Mouse (Mus musculus) intestine, postnatal 0 days (tissue): Measurements from ENCODE around the gene Slc4a1ap. TPM values are rescaled to one million over a fixed set of nuclear protein-coding genes. Genes with fewer than 3 reads are reported as not detected.
"Not testable (repeated sequence)": the region's sequence is repeated elsewhere in the genome, so short reads cannot be mapped to it uniquely, and the experiment has no call there.

Source experiments
- ATAC-seq: fragments of 200-750 bp; cut with Nextera tagmentation; 2 replicates; pipeline ENCODE4 v1.8.0; 2017; ENCODE audit warnings: mild to moderate bottlenecking, moderate TSS enrichment, moderate library complexity
- H3K27ac ChIP-seq: fragments of 300-500 bp; sonication (generic); 2 replicates; pipeline ENCODE4 v1.5.1; 2014; ENCODE audit warnings: mild to moderate bottlenecking, low read depth, low read length, moderate library complexity
- H3K27me3 ChIP-seq: fragments of 300-500 bp; sonication (generic); replicated peaks from 2 replicates; pipeline ENCODE4 v1.6.1; 2014; ENCODE audit warnings: low read length, mixed read lengths; ENCODE audit not compliant: control insufficient read depth, insufficient read depth
- H3K36me3 ChIP-seq: fragments of 300-500 bp; sonication (generic); 2 replicates; pipeline ENCODE4 v1.6.1; 2014; ENCODE audit warnings: mild to moderate bottlenecking, moderate library complexity; ENCODE audit not compliant: control insufficient read depth, insufficient read depth
- H3K4me1 ChIP-seq: fragments of 300-500 bp; sonication (generic); replicated peaks from 2 replicates; pipeline ENCODE4 v1.6.1; 2014; ENCODE audit warnings: antibody characterized with exemption, low read length, mixed read lengths; ENCODE audit not compliant: control insufficient read depth, insufficient read depth
- H3K4me2 ChIP-seq: fragments of 300-500 bp; sonication (generic); replicated peaks from 2 replicates; pipeline ENCODE4 v1.6.1; 2014; ENCODE audit warnings: low read depth, mild to moderate bottlenecking, moderate library complexity
- H3K4me3 ChIP-seq: fragments of 300-500 bp; sonication (generic); 2 replicates; pipeline ENCODE4 v1.5.1; 2014; ENCODE audit warnings: low read depth, low read length
- H3K9ac ChIP-seq: fragments of 300-500 bp; sonication (generic); 2 replicates; pipeline ENCODE4 v1.6.1; 2014; ENCODE audit warnings: mild to moderate bottlenecking, low read depth, low read length
- H3K9me3 ChIP-seq: fragments of 300-500 bp; sonication (generic); 2 replicates; pipeline ENCODE4 v1.6.1; 2016; ENCODE audit warnings: mixed run types; ENCODE audit not compliant: control insufficient read depth
- CTCF ChIP-seq: sonication (generic); IDR thresholded peaks from 2 replicates; pipeline ENCODE4 v1.5.1; 2016; ENCODE audit warnings: low read depth, mild to moderate bottlenecking, control low read depth, antibody characterized with exemption, moderate library complexity
- WGBS: fragments of 180-500 bp; shearing (Covaris S2); extraction: QIAGEN DNeasy Blood & Tissue Kit; methylation state at CpG from one replicate; pipeline ENCODE4 v1.1.7; 2014; 5-methylcytosine and 5-hydroxymethylcytosine counted together
- polyA plus RNA-seq: library from polyadenylated mRNA; unstranded; fragments of >200 nt; fragmentation: Nextera tagmentation; extraction: Ambion mirVana; gene quantifications from 2 replicates; pipeline ENCODE4 v1.2.1, GENCODE M21; 2015

Gene Slc4a1ap
- polyA plus RNA-seq, 1 experiment from 2014 or later = 13.6 TPM

DNA sequence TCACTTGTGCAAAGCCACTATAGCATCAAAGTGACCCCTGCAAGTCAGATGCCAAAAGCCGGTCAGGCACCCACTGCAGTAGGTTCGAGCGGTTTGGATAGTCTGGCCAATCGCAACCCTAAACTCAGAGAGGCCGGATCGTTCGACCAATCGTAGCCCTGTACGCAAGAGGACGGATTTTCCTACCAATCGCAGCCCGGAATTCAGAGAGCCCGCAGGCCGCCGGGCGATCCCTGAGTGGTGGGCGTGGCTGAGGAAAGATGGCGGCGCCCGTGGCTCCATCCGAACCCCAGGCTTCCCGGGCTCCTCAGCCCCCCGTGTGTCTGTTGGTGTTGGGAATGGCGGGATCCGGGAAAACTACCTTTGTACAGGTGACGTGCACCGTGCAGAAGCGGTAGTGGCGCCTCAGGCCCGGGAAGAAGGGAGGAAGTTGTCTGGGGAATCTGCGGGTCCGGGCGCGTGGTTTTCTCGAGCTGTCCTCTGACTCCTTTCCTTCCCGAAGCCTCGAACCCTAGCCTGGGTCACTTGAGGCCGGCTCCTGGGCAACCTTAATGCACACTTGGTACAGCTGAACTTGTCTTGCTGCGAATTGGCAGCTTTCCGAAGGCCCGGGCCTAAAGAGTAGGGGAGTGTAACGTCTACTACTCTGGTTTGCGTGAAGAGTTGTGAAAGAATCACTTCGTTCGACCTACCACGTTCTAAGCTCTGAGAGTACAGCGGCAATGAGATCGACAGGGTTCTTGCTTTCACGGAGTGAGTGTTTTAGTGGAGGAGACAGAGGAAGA is 32.1 kb upstream of the Slc4a1ap start, which contains the start of gene Gpn1:
Gene Gpn1 (plus strand): TSS at position 229 of the 785 bp plus-strand sequence.
- under 1% methylated on average over 49 of the region's 49 CpGs for WGBS
- Histone ChIP-seq H3K36me3 (peaks cover 14% of the 10 kb centered on the region; the same call in 1 of the 2 replicates), H3K27ac (no peak within 1 kb of the TSS), H3K9me3 (no peaks in the 10 kb centered on the region), H3K27me3 (no peaks in the 10 kb centered on the region), H3K4me1 (0 out of 2 replicates have a peak, but pooled peaks cover 6% of the 10 kb centered on the region), H3K4me3 (peak within 1 kb of the TSS; percentile 87), H3K4me2 (peak within 1 kb of the TSS; percentile 89), H3K9ac (peak within 1 kb of the TSS; percentile 57)
- no peak for TF ChIP-seq CTCF
- peak; percentile 98 for ATAC-seq

DNA sequence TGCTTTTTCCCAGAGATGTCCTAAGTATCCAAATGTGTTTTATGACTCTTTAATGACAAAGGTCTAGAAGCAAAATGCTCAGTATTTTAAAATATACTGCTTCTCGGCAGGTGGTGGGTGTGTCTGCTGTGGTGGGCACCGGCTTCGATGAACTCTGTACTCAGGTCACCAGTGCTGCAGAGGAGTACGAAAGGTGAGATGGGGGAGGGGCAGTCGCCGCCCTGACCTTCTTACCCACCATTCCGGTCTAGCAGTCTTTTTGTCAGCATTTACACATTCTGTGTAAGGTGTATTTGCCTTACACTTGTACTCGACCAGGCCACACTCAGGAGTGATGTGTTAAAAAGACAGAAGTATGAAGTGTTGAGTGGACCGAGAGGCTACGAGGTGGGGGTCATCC is 22.0 kb upstream of the Slc4a1ap start:
- Histone ChIP-seq H3K4me1 (no peaks in the 10 kb centered on the region), H3K27ac (no peak overlapping the region), H3K4me3 (no peak overlapping the region), H3K36me3 (peaks cover 64% of the 10 kb centered on the region), H3K9ac (no peak overlapping the region), H3K9me3 (no peaks in the 10 kb centered on the region), H3K4me2 (no peak overlapping the region), H3K27me3 (no peaks in the 10 kb centered on the region)
- no peak for ATAC-seq
- WGBS = 57% methylated on average over 10 of the region's 10 CpGs
- no peak for TF ChIP-seq CTCF

DNA sequence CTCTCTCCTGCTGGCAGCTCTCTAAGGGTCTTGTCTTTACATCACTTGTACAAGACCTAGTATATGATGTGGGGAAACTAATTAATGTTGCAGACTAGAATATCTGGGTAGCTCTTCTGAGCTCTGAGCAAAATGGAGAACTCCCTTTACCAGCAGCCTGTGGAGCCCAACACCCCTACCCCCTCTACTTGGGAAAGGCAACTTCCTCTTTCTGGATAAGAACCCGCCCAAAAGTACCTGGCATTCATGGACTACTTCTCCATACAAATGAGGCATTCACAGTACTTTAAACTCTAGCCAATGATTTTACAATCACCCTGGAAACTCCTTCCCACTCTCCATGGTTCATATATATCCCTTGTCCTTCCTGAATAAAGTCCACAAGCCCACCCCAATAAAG is 14.3 kb upstream of the Slc4a1ap start:
- Histone ChIP-seq H3K9ac (no peak overlapping the region), H3K9me3 (no peaks in the 10 kb centered on the region), H3K27ac (no peak overlapping the region), H3K27me3 (no peaks in the 10 kb centered on the region), H3K4me2 (no peak overlapping the region), H3K4me1 (no peaks in the 10 kb centered on the region), H3K36me3 (peaks cover 57% of the 10 kb centered on the region), H3K4me3 (no peak overlapping the region)
- 70% methylated on average over 1 of the region's 1 CpGs for WGBS
- ATAC-seq = no peak
- TF ChIP-seq CTCF = no peak

DNA sequence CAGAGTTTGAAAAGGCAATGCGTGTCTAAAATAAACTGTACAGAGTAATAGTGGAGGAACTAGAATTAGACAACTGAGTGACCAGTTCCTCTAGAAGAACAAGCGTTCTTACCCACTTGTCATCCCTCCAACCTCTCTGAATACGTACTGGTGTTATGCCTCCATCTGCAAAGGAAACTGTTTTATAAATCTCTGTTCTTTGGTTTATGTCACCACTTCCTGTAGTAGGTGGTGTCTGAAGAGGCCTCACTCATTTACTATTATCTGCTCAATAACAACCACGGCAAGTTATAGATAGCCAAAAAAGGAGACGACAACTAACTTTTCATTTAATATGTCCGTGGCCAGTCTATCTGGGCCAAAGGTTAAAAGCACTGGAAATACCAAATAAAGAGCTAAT is 6.2 kb upstream of the Slc4a1ap start:
- TF ChIP-seq CTCF = no peak

DNA sequence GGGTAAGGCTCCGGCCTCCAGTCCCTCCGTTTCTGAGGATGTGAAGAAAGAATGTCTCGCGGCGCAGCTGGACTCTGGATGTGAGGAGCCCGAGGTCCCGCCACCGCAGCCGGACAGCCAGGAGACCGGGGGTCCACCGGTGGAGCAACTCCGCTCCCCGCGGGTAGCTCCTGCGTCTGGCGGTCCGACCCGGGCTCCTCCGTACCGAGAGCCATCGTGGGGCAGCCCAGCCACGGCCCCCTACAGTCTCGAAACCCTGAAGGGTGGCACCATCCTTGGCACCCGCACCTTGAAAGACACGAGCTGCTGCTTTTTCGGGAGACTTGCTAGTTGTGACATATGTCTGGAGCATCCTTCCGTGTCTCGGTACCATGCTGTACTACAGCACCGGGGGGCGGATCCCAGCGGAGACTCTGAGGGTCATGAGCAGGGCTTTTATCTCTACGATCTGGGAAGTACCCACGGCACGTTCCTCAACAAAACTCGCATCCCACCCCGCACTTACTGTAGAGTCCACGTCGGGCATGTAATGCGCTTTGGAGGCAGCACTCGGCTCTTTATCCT is 404 bp downstream of the Slc4a1ap start:
- no peak for TF ChIP-seq CTCF
- Histone ChIP-seq H3K4me3 (peak overlapping the region; percentile 96), H3K4me2 (peak overlapping the region; percentile 90), H3K27me3 (no peaks in the 10 kb centered on the region), H3K9me3 (no peaks in the 10 kb centered on the region), H3K36me3 (peaks cover 33% of the 10 kb centered on the region), H3K4me1 (peaks cover 9% of the 10 kb centered on the region; the same call in 1 of the 2 replicates), H3K9ac (peak overlapping the region; percentile 75), H3K27ac (peak overlapping the region; percentile 70; the same call in 1 of the 2 replicates)
- peak; percentile 46 for ATAC-seq
- 2% methylated on average over 40 of the region's 40 CpGs for WGBS

More for the DNA sequence above, 6.2 kb upstream of the Slc4a1ap start:
- Histone ChIP-seq H3K4me1 (0 out of 2 replicates have a peak, but pooled peaks cover 2% of the 10 kb centered on the region), H3K36me3 (peaks cover 53% of the 10 kb centered on the region), H3K27ac (no peak overlapping the region), H3K9ac (no peak overlapping the region), H3K27me3 (no peaks in the 10 kb centered on the region), H3K9me3 (no peaks in the 10 kb centered on the region), H3K4me2 (no peak overlapping the region), H3K4me3 (no peak overlapping the region)
- 86% methylated on average over 6 of the region's 6 CpGs for WGBS
- ATAC-seq = no peak

DNA sequence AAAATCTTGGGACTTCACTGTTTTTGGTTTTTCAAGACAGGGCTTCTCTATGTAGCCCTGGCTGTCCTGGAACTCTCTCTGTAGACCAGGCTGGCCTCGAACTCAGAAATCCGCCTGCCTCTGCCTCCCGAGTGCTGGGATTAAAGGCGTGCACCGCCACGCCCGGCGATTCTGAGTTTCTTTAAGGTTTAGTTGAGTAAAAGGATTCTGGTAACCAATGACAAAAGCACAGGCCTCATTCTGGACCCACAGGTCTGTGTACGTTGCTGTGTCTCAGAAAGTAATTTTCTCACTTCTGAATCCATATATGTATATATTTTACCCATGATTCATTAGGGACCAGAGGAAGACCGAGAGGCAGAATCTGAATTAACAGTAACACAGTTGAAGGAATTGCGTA is 912 bp downstream of the Slc4a1ap start, which contains the start of gene Supt7l:
Gene Supt7l (minus strand): TSS at position 101 of the 400 bp plus-strand sequence.
- ATAC-seq, H3K9me3 ChIP-seq, H3K4me1 ChIP-seq, H3K27me3 ChIP-seq: not testable (repeated sequence)
- peak within 1 kb of the TSS; percentile 75 for H3K9ac ChIP-seq
- WGBS = 77% methylated on average over 11 of the region's 11 CpGs
- peak within 1 kb of the TSS; percentile 96 for H3K4me3 ChIP-seq
- H3K27ac ChIP-seq = peak within 1 kb of the TSS; percentile 70
- peak within 1 kb of the TSS; percentile 90 for H3K4me2 ChIP-seq
- peaks cover 33% of the 10 kb centered on the region for H3K36me3 ChIP-seq
